Mouse (Mus musculus) E14TG2a.4 (cell line): Measurements from ENCODE around the gene Cerkl.

Source experiments
- H3K27me3 ChIP-seq: 2 replicates; pipeline ENCODE4 v1.6.1; 2014; ENCODE audit warnings: low read length, control low read depth; ENCODE audit not compliant: insufficient read depth
- H3K36me3 ChIP-seq: 2 replicates; pipeline ENCODE4 v1.6.1; 2014; ENCODE audit warnings: low read length, control low read depth; ENCODE audit not compliant: insufficient read depth
- H3K4me1 ChIP-seq: replicated peaks from 2 replicates; pipeline ENCODE4 v1.6.1; 2014; ENCODE audit warnings: low read depth, low read length, control low read depth
- H3K4me3 ChIP-seq: replicated peaks from 2 replicates; pipeline ENCODE4 v1.5.1; 2014; ENCODE audit warnings: mild to moderate bottlenecking, low read length
- H3K9me3 ChIP-seq: 2 replicates; pipeline ENCODE4 v1.6.1; 2014; ENCODE audit warnings: low read length, control low read depth
- CTCF ChIP-seq: conservative IDR thresholded peaks from 2 replicates; pipeline ENCODE4 v1.5.1; 2014; ENCODE audit warnings: low read length
- NANOG ChIP-seq: IDR thresholded peaks from 2 replicates; pipeline ENCODE4 v1.6.1; 2014; ENCODE audit warnings: borderline replicate concordance, low read length, mixed read lengths
- POU5F1 ChIP-seq: IDR thresholded peaks from 2 replicates; pipeline ENCODE4 v1.6.1; 2014; ENCODE audit warnings: low read length, borderline replicate concordance

Gene Cerkl

GRCm38 (mm10) chr2:79450684-79451394 lies 5.7 kb downstream of the Cerkl start:
- peaks cover 16% of the 10 kb centered on the region for H3K27me3 ChIP-seq
- H3K9me3 ChIP-seq = no peaks in the 10 kb centered on the region
- TF ChIP-seq CTCF = no peak
- no peak for TF ChIP-seq POU5F1
- no peak for TF ChIP-seq NANOG
- H3K4me3 ChIP-seq = no peak overlapping the region
- peaks cover 19% of the 10 kb centered on the region for H3K4me1 ChIP-seq
- peaks cover 10% of the 10 kb centered on the region; the same call in 1 of the 2 replicates for H3K36me3 ChIP-seq

GRCm38 (mm10) chr2:79449371-79449770 lies 7.2 kb downstream of the Cerkl start:
- Histone ChIP-seq H3K4me3 (no peak overlapping the region), H3K9me3 (no peaks in the 10 kb centered on the region), H3K27me3 (peaks cover under 1% of the 10 kb centered on the region; the same call in 1 of the 2 replicates), H3K4me1 (peaks cover 15% of the 10 kb centered on the region), H3K36me3 (peaks cover 10% of the 10 kb centered on the region; the same call in 1 of the 2 replicates)
- TF ChIP-seq CTCF = no peak
- TF ChIP-seq NANOG = no peak
- TF ChIP-seq POU5F1 = no peak

- Histone ChIP-seq H3K9me3 (no peaks in the 10 kb centered on the region), H3K4me3 (no peak overlapping the region), H3K36me3 (no peaks in the 10 kb centered on the region), H3K27me3 (no peaks in the 10 kb centered on the region), H3K4me1 (peaks cover 19% of the 10 kb centered on the region)
- TF ChIP-seq CTCF (no peak), NANOG (no peak), POU5F1 (no peak)
Measured at GRCm38 (mm10) chr2:79447198-79447597, 9.4 kb downstream of the Cerkl start.

- Histone ChIP-seq H3K27me3 (no peaks in the 10 kb centered on the region), H3K4me1 (peaks cover 19% of the 10 kb centered on the region), H3K9me3 (no peaks in the 10 kb centered on the region), H3K4me3 (no peak overlapping the region), H3K36me3 (no peaks in the 10 kb centered on the region)
- no peak for TF ChIP-seq CTCF
- TF ChIP-seq NANOG = no peak
- no peak for TF ChIP-seq POU5F1
Measured at GRCm38 (mm10) chr2:79443861-79444620, 12.5 kb downstream of the Cerkl start.

- no peaks in the 10 kb centered on the region for H3K9me3 ChIP-seq
- no peak for TF ChIP-seq CTCF
- peaks cover 19% of the 10 kb centered on the region for H3K4me1 ChIP-seq
- H3K27me3 ChIP-seq = no peaks in the 10 kb centered on the region
- H3K4me3 ChIP-seq = no peak overlapping the region
- H3K36me3 ChIP-seq = no peaks in the 10 kb centered on the region
Measured at GRCm38 (mm10) chr2:79443401-79443800, 13.2 kb downstream of the Cerkl start.

GRCm38 (mm10) chr2:79442906-79443305 lies 13.7 kb downstream of the Cerkl start:
- no peaks in the 10 kb centered on the region for H3K27me3 ChIP-seq
- no peaks in the 10 kb centered on the region for H3K9me3 ChIP-seq
- no peaks in the 10 kb centered on the region for H3K36me3 ChIP-seq
- H3K4me3 ChIP-seq = no peak overlapping the region
- no peak for TF ChIP-seq CTCF
- no peak for TF ChIP-seq NANOG
- TF ChIP-seq POU5F1 = no peak
- H3K4me1 ChIP-seq = peaks cover 19% of the 10 kb centered on the region

- TF ChIP-seq NANOG (no peak), CTCF (no peak), POU5F1 (no peak)
- H3K9me3 ChIP-seq = no peaks in the 10 kb centered on the region
- H3K27me3 ChIP-seq = no peaks in the 10 kb centered on the region
- no peak overlapping the region for H3K4me3 ChIP-seq
- no peaks in the 10 kb centered on the region for H3K36me3 ChIP-seq
- H3K4me1 ChIP-seq = peaks cover 19% of the 10 kb centered on the region
Measured at GRCm38 (mm10) chr2:79442227-79442626, 14.4 kb downstream of the Cerkl start.

GRCm38 (mm10) chr2:79430061-79430460 lies 26.5 kb downstream of the Cerkl start:
- H3K27me3 ChIP-seq = no peaks in the 10 kb centered on the region
- H3K9me3 ChIP-seq = no peaks in the 10 kb centered on the region
- H3K4me3 ChIP-seq = peak overlapping the region; percentile 82; the same call in 1 of the 2 replicates
- TF ChIP-seq NANOG (no peak), POU5F1 (no peak), CTCF (no peak)
- no peaks in the 10 kb centered on the region for H3K36me3 ChIP-seq
- H3K4me1 ChIP-seq = peaks cover 32% of the 10 kb centered on the region
